Mouse (Mus musculus): Measurements from ENCODE around the gene Cep19.

GRCm38 (mm10) chr16:32110951-32111699 lies 11.5 kb downstream of the Cep19 start:
- TF ChIP-seq EP300 (IDR thresholded peaks at IDR 0.05; ENCODE audit: insufficient read depth, low read depth, low read length) (no peak), CTCF (IDR thresholded peaks at IDR 0.05) (peak; percentile 57), POLR2A (IDR thresholded peaks at IDR 0.05; ENCODE audit: insufficient read depth, low read depth, low read length) (no peak)
